Mouse (Mus musculus) embryonic facial prominence, embryonic 14.5 days (tissue): ENCODE measurements around the gene Neurl1a. TPM values are rescaled to one million over a fixed set of nuclear protein-coding genes. Genes with fewer than 3 reads are reported as not detected.
A peak's percentile ranks its signal among the peaks of the same experiment; 100 is the strongest.

Experiments used
- ATAC-seq: fragments of 200-750 bp; cut with Nextera tagmentation; 2 replicates; pipeline ENCODE4 v1.8.0; 2017; ENCODE audit warnings: low read depth, moderate number of reproducible peaks, moderate TSS enrichment
- DNase-seq: peaks from one replicate; pipeline ENCODE4 v3.0.0-alpha.2; 2015; ENCODE audit warnings: low spot score
- H3K27ac ChIP-seq: fragments of 300-500 bp; sonication (generic); replicated peaks from 2 replicates; pipeline ENCODE4 v1.5.1; 2014; ENCODE audit warnings: low read depth, mild to moderate bottlenecking, low read length, moderate library complexity
- H3K27me3 ChIP-seq: fragments of 300-500 bp; sonication (generic); replicated peaks from 2 replicates; pipeline ENCODE4 v1.6.1; 2014; ENCODE audit warnings: low read length; ENCODE audit not compliant: control insufficient read depth, insufficient read depth
- H3K36me3 ChIP-seq: fragments of 300-500 bp; sonication (generic); 2 replicates; pipeline ENCODE4 v1.6.1; 2014; ENCODE audit warnings: low read length, mixed read lengths; ENCODE audit not compliant: control insufficient read depth, insufficient read depth
- H3K4me1 ChIP-seq: fragments of 300-500 bp; sonication (generic); 2 replicates; pipeline ENCODE4 v1.6.1; 2014; ENCODE audit warnings: antibody characterized with exemption, low read length; ENCODE audit not compliant: control insufficient read depth, insufficient read depth
- H3K4me2 ChIP-seq: fragments of 300-500 bp; sonication (generic); 2 replicates; pipeline ENCODE4 v1.6.1; 2014; ENCODE audit warnings: low read depth, mild to moderate bottlenecking, low read length, moderate library complexity, mixed read lengths
- H3K4me3 ChIP-seq: fragments of 300-500 bp; sonication (generic); 2 replicates; pipeline ENCODE4 v1.5.1; 2014; ENCODE audit warnings: low read depth, mild to moderate bottlenecking, low read length
- H3K9ac ChIP-seq: fragments of 300-500 bp; sonication (generic); 2 replicates; pipeline ENCODE4 v1.6.1; 2014; ENCODE audit warnings: low read depth, mild to moderate bottlenecking, low read length, moderate library complexity, mixed read lengths
- H3K9me3 ChIP-seq: fragments of 300-500 bp; sonication (generic); 2 replicates; pipeline ENCODE4 v1.6.1; 2016; ENCODE audit warnings: low read length; ENCODE audit not compliant: control insufficient read depth
- WGBS: fragments of 180-500 bp; shearing (Covaris S2); extraction: QIAGEN DNeasy Blood & Tissue Kit; methylation state at CpG from one replicate; pipeline ENCODE4 v1.1.7; 2014; 5-methylcytosine and 5-hydroxymethylcytosine counted together
- polyA plus RNA-seq: library from polyadenylated mRNA; unstranded; fragments of >200 nt; fragmentation: Nextera tagmentation; extraction: Ambion mirVana; gene quantifications from 2 replicates; pipeline ENCODE4 v1.2.1, GENCODE M21; 2014

The Neurl1a gene
- polyA plus RNA-seq, result 7.1 and 8.2 TPM in 2 replicates

DNA sequence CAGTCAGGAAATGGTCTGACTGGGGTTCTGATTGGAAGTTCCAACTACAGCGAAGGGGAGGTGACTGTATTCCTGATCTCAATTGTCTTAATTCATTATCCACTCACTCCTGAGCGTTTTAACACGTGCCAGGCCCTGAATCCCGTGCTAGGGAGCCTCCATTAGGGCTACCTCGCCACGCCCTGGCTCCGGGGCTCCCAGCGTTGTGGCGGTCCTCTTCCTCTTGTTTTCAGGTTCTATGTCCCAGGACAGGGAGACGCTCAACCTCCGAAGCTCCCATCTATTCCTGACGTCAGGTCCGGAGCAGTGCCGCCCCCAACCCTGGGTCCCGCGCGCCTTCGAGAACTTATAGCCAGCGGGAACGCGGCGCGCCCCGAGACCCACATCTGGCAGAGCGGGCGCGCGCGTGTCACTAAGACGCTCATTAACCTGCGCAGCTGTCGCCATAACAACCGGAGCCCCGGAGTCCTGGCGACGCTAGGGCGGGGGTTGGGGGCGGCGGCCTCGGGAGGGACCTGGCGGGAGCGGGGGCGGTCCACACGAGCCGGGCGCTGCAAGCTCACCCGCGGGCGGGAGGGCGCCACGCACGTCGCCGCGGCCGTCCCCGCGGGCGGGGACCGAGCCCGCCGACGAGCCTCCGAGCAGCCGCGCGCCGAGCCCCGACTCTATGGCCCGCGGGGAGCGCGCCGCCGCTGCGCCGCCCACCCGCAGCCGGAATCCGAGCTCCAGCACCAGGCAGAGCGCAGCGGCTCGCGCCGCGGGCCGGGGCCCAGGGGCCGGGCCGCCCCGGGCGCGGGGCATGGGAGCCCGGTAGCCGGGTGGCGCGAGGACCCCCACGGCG, at the start of gene Neurl1a:
Gene Neurl1a (plus strand): TSS at position 390 of the 841 bp plus-strand sequence.
- Histone ChIP-seq H3K27me3 (peaks cover 18% of the 10 kb centered on the region), H3K4me3 (peak within 1 kb of the TSS; percentile 75), H3K4me1 (peaks cover 5% of the 10 kb centered on the region), H3K27ac (0 out of 2 replicates have a peak within 1 kb of the TSS, but pooled peaks have one; percentile 33), H3K36me3 (no peaks in the 10 kb centered on the region), H3K9ac (peak within 1 kb of the TSS; percentile 76), H3K4me2 (peak within 1 kb of the TSS; percentile 99), H3K9me3 (peaks cover 4% of the 10 kb centered on the region; the same call in 1 of the 2 replicates)
- ATAC-seq, result peak; percentile 67
- DNase-seq, result peak; percentile 85
- WGBS, result under 1% methylated on average over 21 of the region's 98 CpGs

DNA sequence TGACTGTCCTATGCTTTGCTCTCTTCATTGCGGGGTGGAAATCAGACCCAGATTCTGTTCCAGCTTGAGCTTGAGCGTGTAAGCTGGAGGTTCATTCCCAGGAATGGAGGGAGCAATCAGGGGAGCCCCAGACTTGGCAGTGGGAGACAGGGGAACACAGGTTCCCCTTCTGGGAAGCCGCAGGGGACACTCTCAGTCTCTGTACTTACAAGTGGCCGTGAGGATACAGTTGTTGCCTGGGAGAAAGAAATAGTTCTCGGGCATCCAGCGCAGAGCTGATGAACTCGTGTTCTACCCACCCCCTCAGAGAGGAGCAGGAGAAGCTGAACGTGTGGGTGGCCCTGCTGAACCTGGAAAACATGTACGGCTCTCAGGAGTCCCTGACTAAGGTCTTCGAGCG, 49.8 kb upstream of the Neurl1a start:
- H3K4me1 ChIP-seq, result no peaks in the 10 kb centered on the region
- no peaks in the 10 kb centered on the region for H3K9me3 ChIP-seq
- H3K9ac ChIP-seq, result no peak overlapping the region
- 93% methylated on average over 11 of the region's 11 CpGs for WGBS
- H3K27me3 ChIP-seq, result no peaks in the 10 kb centered on the region
- H3K27ac ChIP-seq, result no peak overlapping the region
- ATAC-seq (no peak), DNase-seq (no peak)
- H3K36me3 ChIP-seq, result peaks cover 84% of the 10 kb centered on the region
- H3K4me2 ChIP-seq, result no peak overlapping the region
- no peak overlapping the region for H3K4me3 ChIP-seq

- Histone ChIP-seq H3K4me3 (no peak overlapping the region), H3K4me2 (no peak overlapping the region), H3K27me3 (no peaks in the 10 kb centered on the region), H3K9me3 (no peaks in the 10 kb centered on the region), H3K36me3 (peaks cover 83% of the 10 kb centered on the region), H3K4me1 (no peaks in the 10 kb centered on the region), H3K27ac (no peak overlapping the region), H3K9ac (no peak overlapping the region)
- no peak for ATAC-seq
- 95% methylated on average over 15 of the region's 15 CpGs for WGBS
- no peak for DNase-seq
These were observed 48.0 kb upstream of the Neurl1a start for GRCm38 (mm10) chr19:47130551-47131125.

DNA sequence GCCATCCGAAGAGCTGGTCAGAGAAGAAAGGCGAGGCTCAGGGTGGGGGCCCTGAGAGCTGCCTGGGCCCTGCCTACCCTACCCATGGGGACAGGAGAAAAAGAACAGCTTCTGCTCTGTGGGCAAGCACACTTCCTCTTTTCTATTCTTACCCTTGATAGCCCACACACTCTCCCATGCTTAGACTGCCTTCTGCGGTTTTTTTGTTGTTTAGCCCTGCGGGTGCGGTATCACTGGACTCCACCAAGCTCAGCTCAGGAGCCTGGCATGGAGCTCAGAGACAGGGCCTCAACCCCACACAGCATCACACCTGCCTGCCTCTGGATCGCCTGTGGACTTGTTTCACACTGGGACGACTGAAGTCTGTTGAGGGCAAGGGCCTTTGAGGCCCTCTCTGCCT, 45.5 kb upstream of the Neurl1a start:
- Histone ChIP-seq H3K4me1 (peaks cover 10% of the 10 kb centered on the region; the same call in 1 of the 2 replicates), H3K9ac (no peak overlapping the region), H3K36me3 (peaks cover 63% of the 10 kb centered on the region), H3K4me3 (no peak overlapping the region), H3K9me3 (no peaks in the 10 kb centered on the region), H3K27me3 (no peaks in the 10 kb centered on the region), H3K27ac (no peak overlapping the region), H3K4me2 (no peak overlapping the region)
- no peak for ATAC-seq
- WGBS, result 92% methylated on average over 7 of the region's 7 CpGs
- DNase-seq, result no peak

DNA sequence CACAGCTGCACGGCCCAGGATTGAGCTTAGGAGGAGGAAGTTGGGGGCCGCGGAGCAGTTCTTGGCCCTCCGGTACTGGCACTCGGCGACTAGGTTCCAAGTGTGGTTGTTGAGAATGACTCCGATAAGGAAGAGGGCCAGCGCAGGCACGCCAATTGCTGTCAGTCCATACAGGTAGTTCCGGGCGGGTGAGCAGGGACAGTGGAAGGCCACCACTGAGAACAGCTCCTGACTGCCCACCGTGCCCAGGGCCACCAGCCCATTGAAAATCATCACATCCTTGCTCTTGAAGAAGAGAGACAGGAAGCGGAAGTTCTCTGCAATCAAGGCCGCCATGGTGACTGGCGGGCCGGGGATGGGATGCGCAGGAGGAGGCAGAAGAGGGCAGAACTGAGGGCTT, 43.1 kb upstream of the Neurl1a start:
- H3K4me2 ChIP-seq, result no peak overlapping the region
- H3K27me3 ChIP-seq, result no peaks in the 10 kb centered on the region
- no peak for ATAC-seq
- H3K4me1 ChIP-seq, result peaks cover 15% of the 10 kb centered on the region; the same call in 1 of the 2 replicates
- H3K9ac ChIP-seq, result no peak overlapping the region
- WGBS, result 96% methylated on average over 17 of the region's 17 CpGs
- no peak for DNase-seq
- peaks cover 40% of the 10 kb centered on the region for H3K36me3 ChIP-seq
- no peak overlapping the region for H3K4me3 ChIP-seq
- no peak overlapping the region for H3K27ac ChIP-seq
- H3K9me3 ChIP-seq, result no peaks in the 10 kb centered on the region

DNA sequence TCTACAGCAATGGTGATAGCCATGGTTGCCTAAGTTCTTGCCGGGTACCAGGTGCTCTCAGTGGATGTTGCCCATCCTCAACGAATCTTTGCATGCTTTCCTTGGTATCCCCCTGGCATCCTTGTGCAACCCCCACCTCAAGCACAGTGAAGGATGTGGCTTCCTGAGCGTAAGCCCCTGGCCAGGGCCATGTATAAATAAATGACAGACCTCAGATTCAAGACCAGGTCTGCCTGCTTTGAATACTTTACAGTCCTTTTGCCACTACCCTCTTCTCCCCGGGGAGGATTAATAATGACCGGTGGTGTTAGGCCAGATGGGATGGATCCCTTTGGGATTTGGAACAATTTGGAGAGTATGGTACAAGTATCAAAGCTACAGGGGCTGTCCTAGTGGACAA, 42.5 kb upstream of the Neurl1a start:
- Histone ChIP-seq H3K27me3 (no peaks in the 10 kb centered on the region), H3K4me3 (no peak overlapping the region), H3K4me1 (peaks cover 15% of the 10 kb centered on the region; the same call in 1 of the 2 replicates), H3K9me3 (no peaks in the 10 kb centered on the region), H3K4me2 (0 out of 2 replicates have a peak overlapping the region, but pooled peaks have one; percentile 68), H3K27ac (no peak overlapping the region), H3K9ac (no peak overlapping the region; the same call in 1 of the 2 replicates), H3K36me3 (peaks cover 34% of the 10 kb centered on the region)
- DNase-seq, result no peak
- ATAC-seq, result no peak
- WGBS, result 79% methylated on average over 5 of the region's 5 CpGs

DNA sequence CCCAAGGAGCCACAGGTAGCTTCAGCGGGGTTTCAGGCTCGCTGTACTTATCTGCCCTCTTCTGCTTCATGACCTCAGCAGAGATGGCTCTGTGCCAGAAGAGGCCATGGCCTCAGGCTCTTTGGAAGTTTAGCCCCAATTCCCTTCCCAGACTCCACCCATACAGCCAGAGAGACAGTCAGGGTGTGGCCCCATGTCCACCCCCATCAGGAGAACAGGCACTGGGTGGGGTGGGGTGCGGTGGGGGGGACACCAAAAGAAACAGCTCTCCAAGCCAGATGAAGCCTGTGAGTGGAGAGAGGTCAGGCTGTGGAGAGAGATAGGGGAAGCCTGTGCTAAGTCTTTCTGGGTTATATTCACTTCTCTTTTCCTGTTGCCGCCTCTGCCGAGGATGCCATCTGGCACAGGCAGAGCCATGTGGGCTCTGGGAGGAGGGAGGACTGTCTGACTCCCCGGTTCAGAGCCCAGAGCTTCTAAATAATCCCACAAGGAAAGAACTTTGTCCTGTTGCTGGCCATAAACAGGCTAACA, 41.5 kb upstream of the Neurl1a start:
- 18% methylated on average over 6 of the region's 6 CpGs for WGBS
- Histone ChIP-seq H3K4me1 (peaks cover 15% of the 10 kb centered on the region; the same call in 1 of the 2 replicates), H3K9ac (peak overlapping the region; percentile 69), H3K27me3 (no peaks in the 10 kb centered on the region), H3K9me3 (no peaks in the 10 kb centered on the region), H3K36me3 (peaks cover 26% of the 10 kb centered on the region), H3K4me3 (peak overlapping the region; percentile 42), H3K27ac (peak overlapping the region; percentile 90), H3K4me2 (peak overlapping the region; percentile 68)
- DNase-seq (peak; percentile 39), ATAC-seq (peak; percentile 47; the same call in 1 of the 2 replicates)

- H3K4me2 ChIP-seq, result peak within 1 kb of the TSS; percentile 68
- peak; percentile 72 for ATAC-seq
- peaks cover 15% of the 10 kb centered on the region; the same call in 1 of the 2 replicates for H3K4me1 ChIP-seq
- H3K27ac ChIP-seq, result peak within 1 kb of the TSS; percentile 90
- DNase-seq, result peak; percentile 64
- H3K4me3 ChIP-seq, result peak within 1 kb of the TSS; percentile 42
- no peaks in the 10 kb centered on the region for H3K27me3 ChIP-seq
- H3K9me3 ChIP-seq, result no peaks in the 10 kb centered on the region
- H3K9ac ChIP-seq, result peak within 1 kb of the TSS; percentile 69
- WGBS, result 2% methylated on average over 25 of the region's 28 CpGs
- peaks cover 18% of the 10 kb centered on the region for H3K36me3 ChIP-seq
These were observed 40.7 kb upstream of the Neurl1a start, which contains the start of gene Calhm2 for GRCm38 (mm10) chr19:47137771-47138421. Gene Calhm2 (minus strand): TSS chr19:47138294.
